Mouse (Mus musculus) R1 (cell line): ENCODE data around the gene Vps37b.

Experiments used
- DNase-seq: peaks from one replicate; pipeline ENCODE4 v3.0.0-alpha.2; 2018; ENCODE audit warnings: low read depth, low spot score

Gene Vps37b

GRCm38 (mm10) chr5:123979221-123979979, 52.7 kb downstream of the Vps37b start:
- DNase-seq = no peak

GRCm38 (mm10) chr5:123978131-123978530, 53.9 kb downstream of the Vps37b start:
- no peak for DNase-seq

GRCm38 (mm10) chr5:123977231-123977630, 54.8 kb downstream of the Vps37b start:
- DNase-seq = no peak

GRCm38 (mm10) chr5:123975668-123976180, 56.3 kb downstream of the Vps37b start:
- DNase-seq = no peak

GRCm38 (mm10) chr5:123974616-123975111, 57.4 kb downstream of the Vps37b start:
- no peak for DNase-seq

- DNase-seq = peak; percentile 34
Measured at GRCm38 (mm10) chr5:123974179-123974485, 57.9 kb downstream of the Vps37b start.

- peak; percentile 62 for DNase-seq
Measured at GRCm38 (mm10) chr5:123973299-123974178, 58.5 kb downstream of the Vps37b start, which contains the start of gene Hip1r. Gene Hip1r, plus strand, starts transcription at chr5:123973628.

GRCm38 (mm10) chr5:123972453-123972852, 59.6 kb downstream of the Vps37b start:
- no peak for DNase-seq

GRCm38 (mm10) chr5:123970576-123970975, 61.5 kb downstream of the Vps37b start:
- DNase-seq = no peak

GRCm38 (mm10) chr5:123969216-123969615, 62.9 kb downstream of the Vps37b start:
- no peak for DNase-seq

- no peak for DNase-seq
Measured at GRCm38 (mm10) chr5:123968468-123968867, 63.6 kb downstream of the Vps37b start.

- DNase-seq = no peak
Measured at GRCm38 (mm10) chr5:123966759-123967158, 65.3 kb downstream of the Vps37b start.

- DNase-seq = no peak
Measured at GRCm38 (mm10) chr5:123964208-123964607, 67.9 kb downstream of the Vps37b start.

- no peak for DNase-seq
Measured at GRCm38 (mm10) chr5:123961046-123961445, 71.0 kb downstream of the Vps37b start.

GRCm38 (mm10) chr5:123960129-123960528, 71.9 kb downstream of the Vps37b start:
- DNase-seq = no peak

GRCm38 (mm10) chr5:123959018-123959417, 73.1 kb downstream of the Vps37b start:
- DNase-seq = no peak

- no peak for DNase-seq
Measured at GRCm38 (mm10) chr5:123957213-123957612, 74.9 kb downstream of the Vps37b start.
